Mouse (Mus musculus): ENCODE measurements around the gene Grn.

GRCm38 (mm10) chr11:102439093-102440082, 9.3 kb downstream of the Grn start:
- TF ChIP-seq CTCF (IDR thresholded peaks at IDR 0.05; ENCODE audit: low read depth) (no peak), EP300 (IDR thresholded peaks at IDR 0.05; ENCODE audit: low read depth) (no peak)
